Mouse (Mus musculus) forebrain, embryonic 15.5 days (tissue): ENCODE results near the gene Dab2. TPM values are rescaled to one million over a fixed set of nuclear protein-coding genes. Genes with fewer than 3 reads are reported as not detected.

Experiments used
- polyA plus RNA-seq: library from polyadenylated mRNA; unstranded; fragments of >200 nt; fragmentation: Nextera tagmentation; extraction: Ambion mirVana; gene quantifications from 2 replicates; pipeline ENCODE4 v1.2.1, GENCODE M21; 2015

The Dab2 gene
- polyA plus RNA-seq, 1 experiment from 2014 or later, result 10.4 TPM

Other genes starting within 250 kb of the Dab2 start
- gene C9, start 145.5 kb downstream of the Dab2 start, polyA plus RNA-seq, result not detected in 2 replicates
- 2.3 and 2.5 TPM in 2 replicates for gene Fyb, start 223.1 kb downstream of the Dab2 start, polyA plus RNA-seq